Mouse (Mus musculus) liver, adult (tissue): ENCODE measurements at regions not wholly inside any gene's neighbourhood (a gene's known extent, or its start where the extent isn't known, plus 50 kb on each side); places are given as distances from the start of the nearest gene placed in this dataset.

ENCODE experiments used
- GATA4 ChIP-seq: IDR thresholded peaks from 2 replicates; pipeline ENCODE4 v1.6.1; 2014; ENCODE audit warnings: mild to moderate bottlenecking, low read length; ENCODE audit not compliant: insufficient replicate concordance

- TF ChIP-seq GATA4 = no peak
Observed at GRCm38 (mm10) chr2:179370882-179371546, 71.2 kb upstream of the Cdh4 start.

DNA sequence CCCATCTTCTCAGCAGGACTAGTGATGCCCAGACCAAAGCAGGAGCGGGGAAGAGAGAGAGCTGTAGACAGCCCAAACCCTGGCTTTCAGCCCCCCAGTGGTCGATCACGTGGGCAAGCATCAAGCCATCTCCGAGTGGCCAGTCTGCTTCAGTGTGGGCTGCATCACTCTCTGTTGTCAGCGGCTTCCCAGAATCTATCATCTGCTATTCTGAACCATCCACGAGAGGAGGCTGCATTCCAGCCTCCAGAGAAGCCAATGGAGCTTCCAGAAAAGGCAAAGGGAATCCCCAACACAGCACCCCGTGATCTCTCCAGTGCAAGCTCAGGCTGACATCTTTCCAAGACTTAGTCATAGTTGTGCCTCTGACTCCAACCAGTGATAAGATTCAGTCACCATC lies 70.7 kb upstream of the Cdh4 start:
- TF ChIP-seq GATA4 = no peak

DNA sequence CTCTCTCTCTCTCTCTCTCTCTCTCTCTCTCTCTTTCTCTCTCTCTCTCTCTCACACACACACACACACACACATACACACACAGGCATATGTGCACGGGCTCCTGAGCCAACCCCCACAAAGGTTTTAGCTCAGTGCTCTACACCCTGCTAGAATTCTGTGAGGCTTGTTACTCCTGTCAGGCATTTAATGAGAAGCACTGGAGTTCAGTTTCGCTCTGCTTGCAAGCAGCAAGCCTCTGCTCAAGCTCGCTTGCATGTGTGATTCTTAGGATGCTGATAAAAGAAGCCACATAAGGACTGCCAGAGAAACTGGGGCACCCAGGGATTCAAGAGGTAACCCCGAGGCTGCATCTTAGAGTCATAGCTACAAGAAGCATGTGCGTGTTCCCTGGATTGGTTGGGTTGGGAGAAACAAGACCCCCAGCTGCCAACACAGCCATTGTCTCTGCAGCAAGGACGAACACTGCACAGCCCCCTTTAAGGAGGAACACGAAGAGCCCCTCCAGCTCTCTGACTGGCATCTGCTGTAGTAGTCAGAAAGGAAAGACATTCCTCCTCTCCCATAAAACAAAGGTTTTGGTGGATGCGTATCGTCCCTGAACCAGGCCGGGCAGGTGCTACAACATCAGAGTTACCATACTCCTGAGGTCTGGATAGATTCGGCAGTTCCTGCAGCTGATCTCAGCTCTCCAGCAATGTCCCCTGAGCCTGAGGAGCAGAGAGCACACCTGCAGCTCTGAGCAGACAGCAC lies 62.4 kb upstream of the Cdh4 start:
- no peak for TF ChIP-seq GATA4

DNA sequence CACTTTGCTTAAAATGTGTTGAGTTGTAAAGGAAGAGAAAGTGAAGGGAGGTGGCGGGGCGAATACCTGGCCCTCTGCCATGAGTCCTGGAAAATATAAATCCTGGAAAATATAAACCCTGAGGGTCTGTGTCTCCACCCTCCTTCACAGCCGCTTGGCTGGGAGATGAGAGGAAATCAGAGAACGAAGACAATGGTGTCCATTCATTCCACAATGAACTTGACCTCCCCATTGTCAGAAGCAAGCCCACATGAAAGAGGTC lies 61.9 kb upstream of the Cdh4 start:
- no peak for TF ChIP-seq GATA4

DNA sequence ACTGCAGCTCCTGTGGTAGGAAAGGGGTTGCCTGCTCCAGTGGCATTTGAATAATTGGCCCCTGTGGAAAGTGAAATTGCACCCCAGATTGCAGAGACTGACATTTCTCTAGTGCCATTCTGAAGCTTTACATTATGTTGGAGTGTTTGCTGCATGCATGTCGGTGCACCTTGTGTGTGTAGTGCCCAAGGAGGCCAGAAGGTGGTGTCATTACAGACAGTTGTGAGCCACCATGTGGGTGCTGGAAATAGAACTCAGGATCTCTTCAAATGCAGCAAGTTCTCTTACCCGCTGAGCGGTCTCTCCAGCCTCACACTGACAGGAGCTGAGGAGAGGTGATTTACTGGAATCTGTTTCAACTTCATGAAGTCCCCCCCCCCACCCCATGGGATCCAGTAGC lies 60.3 kb upstream of the Cdh4 start:
- TF ChIP-seq GATA4 = no peak

- TF ChIP-seq GATA4 = peak; percentile 63; the same call in 1 of the 2 replicates
Observed at GRCm38 (mm10) chr2:179382594-179382993, 59.6 kb upstream of the Cdh4 start.

DNA sequence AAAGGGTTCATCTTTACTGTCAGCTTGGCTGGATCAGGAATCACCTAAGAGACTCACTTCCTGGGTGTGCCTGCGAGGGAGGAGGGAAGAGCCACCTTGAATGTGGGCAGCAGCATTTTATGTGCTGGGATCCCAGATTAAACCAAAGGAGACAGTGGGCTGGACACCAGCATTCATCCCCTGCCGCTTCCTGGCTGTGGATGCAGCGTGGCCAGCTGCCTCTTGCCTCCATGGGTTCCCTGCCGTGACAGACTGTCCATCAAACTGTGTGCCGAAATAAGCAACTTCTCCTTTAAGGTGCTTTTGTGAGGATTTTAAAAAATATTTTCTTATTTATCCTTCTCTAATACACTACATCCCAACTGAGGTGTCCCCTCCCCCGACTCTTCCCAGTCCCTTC lies 55.4 kb upstream of the Cdh4 start:
- no peak for TF ChIP-seq GATA4

GRCm38 (mm10) chr2:179390486-179390885 lies 51.7 kb upstream of the Cdh4 start:
- no peak for TF ChIP-seq GATA4

DNA sequence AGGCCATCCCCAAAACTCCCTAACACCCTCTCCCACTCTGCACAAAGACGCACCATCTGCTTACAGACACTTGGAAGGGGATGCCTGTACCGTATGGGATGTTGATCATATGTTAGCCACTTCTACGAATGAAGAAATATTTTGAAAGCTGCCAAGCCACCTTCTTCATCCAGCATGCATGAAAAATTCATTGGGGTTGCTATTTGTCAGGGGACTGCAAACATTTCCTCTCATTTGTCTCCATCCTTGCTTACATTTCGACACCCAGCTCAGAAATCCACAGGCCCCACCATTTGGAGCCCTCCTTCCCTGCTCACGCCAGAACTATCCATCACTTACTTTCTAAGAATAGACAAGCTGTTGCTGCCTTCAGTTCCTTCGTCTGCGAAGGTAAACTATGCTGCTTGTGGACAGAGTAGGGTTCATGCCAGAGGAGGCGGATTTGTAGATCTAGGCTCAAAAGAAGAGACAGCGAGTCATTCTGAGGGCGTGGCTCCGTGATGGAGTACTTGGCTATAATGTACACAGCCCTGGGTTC lies 51.2 kb upstream of the Cdh4 start:
- no peak for TF ChIP-seq GATA4
